Mouse (Mus musculus) midbrain, embryonic 15.5 days (tissue): ENCODE data around the gene Gm14403. TPM values are rescaled to one million over a fixed set of nuclear protein-coding genes. Genes with fewer than 3 reads are reported as not detected.
"Not testable (repeated sequence)": the region's sequence is repeated elsewhere in the genome, so short reads cannot be mapped to it uniquely, and the experiment has no call there.

ENCODE experiments used
- ATAC-seq: fragments of 200-750 bp; cut with Nextera tagmentation; replicated peaks from 2 replicates; pipeline ENCODE4 v1.8.0; 2017; ENCODE audit warnings: moderate TSS enrichment
- H3K27ac ChIP-seq: fragments of 300-500 bp; sonication (generic); 2 replicates; pipeline ENCODE4 v1.5.1; 2015; ENCODE audit warnings: mild to moderate bottlenecking, inconsistent platforms
- H3K27me3 ChIP-seq: fragments of 300-500 bp; sonication (generic); replicated peaks from 2 replicates; pipeline ENCODE4 v1.6.1; 2015; ENCODE audit warnings: inconsistent platforms
- H3K36me3 ChIP-seq: fragments of 300-500 bp; sonication (generic); replicated peaks from 2 replicates; pipeline ENCODE4 v1.6.1; 2015; ENCODE audit warnings: inconsistent platforms
- H3K4me1 ChIP-seq: fragments of 300-500 bp; sonication (generic); 2 replicates; pipeline ENCODE4 v1.6.1; 2015; ENCODE audit warnings: inconsistent platforms
- H3K4me2 ChIP-seq: fragments of 300-500 bp; sonication (generic); 2 replicates; pipeline ENCODE4 v1.6.1; 2015; ENCODE audit warnings: inconsistent platforms, mild to moderate bottlenecking, moderate library complexity
- H3K4me3 ChIP-seq: fragments of 300-500 bp; sonication (generic); 2 replicates; pipeline ENCODE4 v1.5.1; 2015; ENCODE audit warnings: mild to moderate bottlenecking, inconsistent platforms
- H3K9ac ChIP-seq: fragments of 300-500 bp; sonication (generic); 2 replicates; pipeline ENCODE4 v1.6.1; 2015; ENCODE audit warnings: mild to moderate bottlenecking, inconsistent platforms
- H3K9me3 ChIP-seq: fragments of 300-500 bp; sonication (generic); 2 replicates; pipeline ENCODE4 v1.6.1; 2016; ENCODE audit warnings: inconsistent platforms
- WGBS: fragments of 180-500 bp; shearing (Covaris S2); methylation state at CpG from one replicate; pipeline ENCODE4 v1.1.7; 2015; ENCODE audit warnings: mixed read lengths; 5-methylcytosine and 5-hydroxymethylcytosine counted together
- polyA plus RNA-seq: library from polyadenylated mRNA; unstranded; fragments of >200 nt; fragmentation: Nextera tagmentation; extraction: Ambion mirVana; gene quantifications from 2 replicates; pipeline ENCODE4 v1.2.1, GENCODE M21; 2015

The Gm14403 gene
- polyA plus RNA-seq, 1 experiment from 2014 or later: 2.7 TPM

DNA sequence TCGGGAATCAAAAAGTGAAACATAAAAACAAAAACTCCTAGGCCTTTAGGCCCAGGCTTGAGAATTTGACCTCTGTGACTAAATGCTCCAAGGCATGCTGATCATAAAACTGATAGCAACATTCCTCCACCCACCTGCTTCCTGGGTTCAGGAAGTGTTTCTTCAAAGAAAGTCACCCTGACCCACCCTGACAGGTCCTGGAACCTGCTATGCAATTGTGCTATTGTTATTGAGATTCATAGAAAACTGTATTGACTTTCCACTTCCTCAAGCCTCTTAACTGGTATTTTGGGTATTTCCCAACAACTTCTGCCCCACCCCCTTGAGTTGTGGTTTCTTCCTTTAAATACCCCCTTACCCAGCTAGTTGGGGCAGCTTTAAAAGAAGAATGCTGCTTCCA lies 20.9 kb downstream of the Gm14403 start:
- ATAC-seq, H3K4me3 ChIP-seq: not testable (repeated sequence)

DNA sequence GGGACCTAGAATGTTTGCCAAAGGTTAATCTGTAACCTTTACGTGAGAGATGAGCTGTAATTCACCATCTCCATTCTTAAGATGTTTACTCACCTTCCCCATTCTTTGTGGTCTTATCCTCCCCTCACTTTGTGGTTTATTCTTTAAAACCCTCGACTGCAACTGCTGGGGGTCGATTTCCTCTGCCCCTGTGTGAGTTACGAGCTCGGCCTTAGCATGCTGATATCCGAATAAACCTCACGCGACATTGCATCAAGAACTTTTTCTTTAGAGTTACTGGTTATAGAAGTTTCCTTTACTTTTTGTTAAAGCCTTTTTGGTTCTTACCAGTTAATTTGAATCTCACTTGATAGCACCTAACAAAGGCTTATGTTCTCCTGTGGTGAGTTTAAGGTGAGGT lies 22.0 kb downstream of the Gm14403 start:
- no peak for ATAC-seq
- 84% methylated on average over 8 of the region's 8 CpGs for WGBS
- H3K27ac ChIP-seq: no peak overlapping the region
- no peaks in the 10 kb centered on the region for H3K27me3 ChIP-seq
- H3K4me2 ChIP-seq: no peak overlapping the region
- no peaks in the 10 kb centered on the region for H3K4me1 ChIP-seq
- peaks cover 7% of the 10 kb centered on the region for H3K9me3 ChIP-seq
- no peaks in the 10 kb centered on the region for H3K36me3 ChIP-seq
- no peak overlapping the region for H3K9ac ChIP-seq
- no peak overlapping the region for H3K4me3 ChIP-seq

More for the DNA sequence above, 20.9 kb downstream of the Gm14403 start:
- H3K4me2 ChIP-seq, H3K9me3 ChIP-seq, H3K36me3 ChIP-seq, H3K9ac ChIP-seq, H3K27ac ChIP-seq, H3K27me3 ChIP-seq, H3K4me1 ChIP-seq: not testable (repeated sequence)
- 82% methylated on average over 1 of the region's 1 CpGs for WGBS

DNA sequence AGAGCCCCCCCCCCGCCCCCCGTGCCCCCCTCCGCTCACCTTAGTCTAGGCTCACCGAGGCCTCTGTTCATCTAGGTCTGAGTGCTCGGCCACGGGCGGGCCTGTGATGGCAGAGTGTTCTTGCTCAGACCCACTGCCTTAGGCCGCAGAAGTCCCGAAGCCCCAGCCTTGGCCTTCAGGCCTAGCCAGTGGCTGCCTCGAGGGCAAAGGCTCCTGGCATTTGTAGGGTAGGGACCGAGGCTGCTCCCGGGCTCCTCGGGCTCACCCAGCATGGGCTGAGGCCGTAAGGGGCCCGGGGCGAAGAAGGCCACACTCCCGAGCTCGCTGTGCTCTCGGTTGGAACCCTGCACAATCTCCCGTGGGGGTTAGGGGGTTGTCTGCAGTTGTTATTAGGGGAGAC lies 25.0 kb downstream of the Gm14403 start:
- Histone ChIP-seq H3K9ac (no peak overlapping the region), H3K36me3 (no peaks in the 10 kb centered on the region), H3K27ac (no peak overlapping the region), H3K4me2 (no peak overlapping the region), H3K4me3 (no peak overlapping the region), H3K4me1 (no peaks in the 10 kb centered on the region), H3K27me3 (no peaks in the 10 kb centered on the region), H3K9me3 (peaks cover 7% of the 10 kb centered on the region)
- 92% methylated on average over 20 of the region's 20 CpGs for WGBS
- no peak for ATAC-seq

DNA sequence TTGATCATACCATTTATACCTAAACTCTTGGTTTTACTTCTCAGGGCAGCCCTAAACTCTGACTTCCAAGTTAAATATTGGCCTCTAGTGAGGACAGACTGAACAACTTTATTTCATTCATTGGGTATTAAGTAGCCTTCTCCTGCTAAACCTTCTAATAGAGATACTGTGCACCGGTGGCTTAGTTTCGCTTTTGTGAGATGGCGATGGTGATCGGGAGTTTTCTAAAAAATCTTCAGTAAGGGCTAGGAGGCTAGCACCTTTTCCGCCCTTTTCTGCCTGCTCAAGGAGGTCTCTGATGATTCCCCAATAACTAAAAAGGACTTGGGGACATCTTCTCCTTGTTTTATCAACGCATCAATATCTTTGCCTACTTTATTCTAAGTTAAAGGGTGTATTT lies 25.7 kb downstream of the Gm14403 start:
- ATAC-seq, H3K4me2 ChIP-seq, H3K4me1 ChIP-seq, H3K9me3 ChIP-seq, H3K27me3 ChIP-seq, H3K9ac ChIP-seq, H3K27ac ChIP-seq, H3K4me3 ChIP-seq, H3K36me3 ChIP-seq: not testable (repeated sequence)
- 89% methylated on average over 6 of the region's 6 CpGs for WGBS

DNA sequence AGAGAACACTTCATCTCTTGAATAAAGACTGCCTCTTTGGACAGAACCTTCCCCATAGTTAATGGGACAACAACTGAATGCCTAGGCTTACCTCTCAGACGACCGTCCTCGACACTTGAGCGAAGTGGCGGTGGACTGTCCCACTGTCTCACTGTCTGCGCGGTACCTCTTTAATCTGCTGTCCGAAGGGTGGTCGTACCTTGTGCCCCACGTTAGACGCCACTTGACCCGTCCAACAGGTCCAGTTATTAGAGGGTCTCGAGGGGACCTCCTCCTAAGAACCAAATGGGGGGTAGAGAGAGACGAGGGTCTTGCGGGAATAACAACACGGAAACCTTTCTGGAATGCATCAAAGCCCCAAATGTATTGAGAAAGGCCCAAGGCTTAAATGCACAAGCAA lies 26.2 kb downstream of the Gm14403 start:
- not testable (repeated sequence) for H3K36me3 ChIP-seq, H3K27me3 ChIP-seq, ATAC-seq, H3K27ac ChIP-seq, H3K4me1 ChIP-seq, H3K4me2 ChIP-seq, H3K9ac ChIP-seq, H3K9me3 ChIP-seq, H3K4me3 ChIP-seq
- WGBS: 92% methylated on average over 16 of the region's 16 CpGs

DNA sequence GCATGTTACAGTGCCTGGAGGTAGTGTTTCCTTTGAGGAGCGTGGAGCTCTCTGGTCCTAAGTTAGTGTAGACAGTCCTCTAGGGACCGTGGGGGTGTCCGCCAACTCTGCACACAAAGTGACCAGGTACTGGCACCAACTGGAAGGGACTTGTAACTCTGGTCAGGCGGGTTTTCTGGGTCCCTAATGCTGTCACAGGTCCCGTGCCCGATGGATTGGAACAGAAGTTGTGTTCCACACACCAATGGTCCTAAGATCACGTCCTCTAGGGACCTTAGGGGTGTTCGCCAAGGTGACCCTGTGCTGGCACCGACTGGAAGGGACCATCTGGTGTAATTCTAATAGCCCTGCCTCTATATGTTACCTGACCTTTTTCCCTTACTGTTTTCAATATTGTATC lies 37.9 kb downstream of the Gm14403 start:
- no peak overlapping the region for H3K9ac ChIP-seq
- H3K4me2 ChIP-seq: no peak overlapping the region
- H3K27ac ChIP-seq: no peak overlapping the region
- H3K4me1 ChIP-seq: no peaks in the 10 kb centered on the region
- no peak overlapping the region for H3K4me3 ChIP-seq
- H3K9me3 ChIP-seq: 0 out of 2 replicates have a peak, but pooled peaks cover 3% of the 10 kb centered on the region
- H3K36me3 ChIP-seq: no peaks in the 10 kb centered on the region
- ATAC-seq: no peak
- H3K27me3 ChIP-seq: no peaks in the 10 kb centered on the region
- WGBS: 85% methylated on average over 9 of the region's 9 CpGs

DNA sequence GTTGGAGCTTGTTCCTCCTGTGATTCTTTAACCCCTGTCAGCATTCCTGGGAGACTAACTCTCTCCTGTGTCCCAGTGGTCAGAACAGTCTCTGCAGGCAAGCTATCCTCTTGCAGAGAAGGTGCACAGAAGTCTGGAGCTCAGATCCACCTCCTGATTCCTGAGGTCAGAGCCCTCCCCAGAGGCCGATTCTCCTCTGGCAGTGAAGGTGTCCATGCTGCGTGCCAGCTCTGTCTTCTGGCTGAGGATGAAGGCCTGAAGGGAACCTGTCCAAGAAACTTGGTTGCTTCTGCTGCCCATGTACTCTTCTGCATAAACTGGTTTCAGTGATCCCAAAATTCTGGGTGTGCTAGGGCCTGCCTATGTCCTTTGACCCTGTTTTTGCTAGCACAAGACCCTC lies 39.1 kb downstream of the Gm14403 start:
- not testable (repeated sequence) for H3K4me3 ChIP-seq, H3K4me1 ChIP-seq, H3K27me3 ChIP-seq, H3K9ac ChIP-seq, H3K9me3 ChIP-seq, H3K36me3 ChIP-seq, H3K27ac ChIP-seq, ATAC-seq, H3K4me2 ChIP-seq
- 84% methylated on average over 2 of the region's 2 CpGs for whole genome bisulfite sequencing

DNA sequence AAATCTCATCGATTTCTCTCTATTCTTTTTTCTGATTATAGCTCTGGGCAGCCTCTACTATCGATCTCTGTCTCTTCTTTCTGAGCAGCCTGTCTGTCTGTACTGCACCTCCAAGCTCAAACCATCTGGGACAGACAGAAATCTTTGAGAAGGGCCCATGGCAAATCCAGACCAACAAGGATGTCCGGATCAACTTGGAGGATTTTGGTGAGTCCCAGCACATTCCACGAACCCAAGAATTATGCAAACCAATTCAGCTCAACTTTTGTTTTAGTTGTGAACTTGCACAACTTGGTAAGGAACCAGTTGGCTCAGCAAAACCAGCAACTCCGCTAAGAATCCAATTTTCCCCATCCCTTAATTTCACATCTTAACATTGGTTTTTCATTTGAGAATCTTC lies 39.7 kb downstream of the Gm14403 start:
- H3K27ac ChIP-seq, H3K9ac ChIP-seq, H3K9me3 ChIP-seq, H3K4me3 ChIP-seq, H3K4me1 ChIP-seq, H3K4me2 ChIP-seq, ATAC-seq, H3K27me3 ChIP-seq, H3K36me3 ChIP-seq: not testable (repeated sequence)
- WGBS: 81% methylated on average over 5 of the region's 5 CpGs

DNA sequence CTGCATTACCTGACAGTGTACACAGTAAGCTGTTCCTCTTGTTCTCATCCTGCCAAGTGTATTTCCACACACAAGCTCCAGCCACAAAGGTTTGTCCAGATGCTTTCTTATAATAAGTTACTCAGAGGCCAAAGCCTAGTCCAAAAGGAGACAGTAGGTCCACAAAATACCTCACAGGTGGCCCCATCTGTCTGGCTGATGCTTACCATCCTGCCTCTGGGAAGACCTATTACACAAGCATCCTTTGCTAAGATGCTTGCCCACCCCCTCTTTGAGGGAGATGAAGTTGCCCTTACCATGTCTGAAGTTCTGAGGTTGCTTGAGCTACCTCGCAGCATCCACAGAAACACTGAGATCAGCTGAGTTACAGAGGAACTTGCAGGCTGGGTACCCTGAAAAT lies 57.2 kb downstream of the Gm14403 start:
- not testable (repeated sequence) for H3K27me3 ChIP-seq, H3K36me3 ChIP-seq, ATAC-seq, H3K4me2 ChIP-seq, H3K27ac ChIP-seq, H3K9ac ChIP-seq, H3K4me1 ChIP-seq, H3K9me3 ChIP-seq, H3K4me3 ChIP-seq
- WGBS: 56% methylated on average over 1 of the region's 1 CpGs

Other genes starting within 250 kb of the Gm14403 start
- gene Gm14409, start 231.2 kb upstream of the Gm14403 start, polyA plus RNA-seq: not detected in 2 replicates
- 0.14 and 0.56 TPM in 2 replicates for gene Gm14412, start 173.9 kb upstream of the Gm14403 start, polyA plus RNA-seq
- gene Gm14418, start 99.9 kb upstream of the Gm14403 start, polyA plus RNA-seq: 7.3 and 9.3 TPM in 2 replicates
- 4.9 and 6.9 TPM in 2 replicates for gene Zfp970, start 33.5 kb upstream of the Gm14403 start, polyA plus RNA-seq
- not detected in 2 replicates for gene Gm14406, start 80.0 kb downstream of the Gm14403 start, polyA plus RNA-seq